Mouse (Mus musculus) induced T-regulatory cell, adult 2 months (primary cell): ENCODE data around the gene Snx17.

Experiments
- DNase-seq: peaks from one replicate; pipeline ENCODE4 v3.0.0-alpha.2; 2012; ENCODE audit warnings: low read depth

Snx17 gene

DNA sequence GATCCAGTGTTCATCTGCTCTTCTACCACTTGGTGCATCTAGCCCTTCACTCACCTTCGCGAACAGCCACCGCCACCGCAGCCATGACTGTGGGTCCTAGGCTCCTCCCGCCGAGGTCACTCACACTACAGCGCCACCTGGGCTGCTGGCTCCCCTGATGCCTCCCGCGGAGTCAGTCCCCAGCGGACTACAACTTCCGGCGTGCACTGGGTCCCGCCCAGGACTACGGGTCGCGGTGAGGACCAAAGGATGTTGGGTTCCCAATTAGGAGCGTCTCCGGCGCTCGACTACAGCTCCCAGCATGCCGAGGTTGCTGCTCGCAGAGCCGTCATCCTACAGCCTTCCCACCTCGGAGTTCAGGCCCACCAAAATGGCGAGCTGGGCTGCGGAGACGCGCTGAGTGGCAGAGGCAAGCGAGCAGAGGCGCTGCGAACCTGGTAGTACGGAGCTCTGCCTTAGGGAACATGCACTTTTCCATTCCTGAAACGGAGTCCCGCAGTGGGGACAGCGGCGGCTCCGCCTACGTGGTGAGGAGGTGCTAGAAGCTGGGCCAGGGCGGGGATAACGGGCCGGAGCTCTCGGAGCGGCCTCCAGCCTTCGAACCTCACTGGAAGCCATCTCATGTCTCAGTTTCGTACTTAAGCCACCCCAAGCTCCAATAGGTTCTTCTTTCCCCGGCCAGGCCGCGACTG lies at the start of gene Snx17, which contains the start of gene Eif2b4:
Gene Snx17 (plus strand): TSS at position 289 of the 692 bp plus-strand sequence.
Gene Eif2b4 (minus strand): TSS at position 492 of the 692 bp plus-strand sequence.
- DNase-seq: peak; percentile 99

DNA sequence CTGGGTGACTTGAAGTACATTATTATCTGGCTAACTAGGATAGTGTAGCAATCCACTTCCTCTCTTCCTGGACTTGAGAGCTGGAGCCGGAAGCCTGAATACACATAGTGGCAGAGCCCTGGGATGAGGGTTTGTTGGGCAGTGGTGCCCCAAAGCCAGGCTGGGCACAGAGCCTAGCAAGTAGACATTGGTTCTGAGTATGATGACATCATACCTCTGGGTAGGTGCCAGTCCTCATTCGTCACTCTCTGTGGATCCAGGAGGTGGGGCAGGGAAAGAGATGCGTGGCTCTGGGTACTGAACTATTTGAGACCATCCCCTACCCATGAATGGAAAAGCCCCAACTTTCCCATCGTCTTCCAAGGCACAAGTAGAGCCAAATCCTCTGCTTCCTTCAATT lies 43.2 kb upstream of the Snx17 start:
- no peak for DNase-seq

DNA sequence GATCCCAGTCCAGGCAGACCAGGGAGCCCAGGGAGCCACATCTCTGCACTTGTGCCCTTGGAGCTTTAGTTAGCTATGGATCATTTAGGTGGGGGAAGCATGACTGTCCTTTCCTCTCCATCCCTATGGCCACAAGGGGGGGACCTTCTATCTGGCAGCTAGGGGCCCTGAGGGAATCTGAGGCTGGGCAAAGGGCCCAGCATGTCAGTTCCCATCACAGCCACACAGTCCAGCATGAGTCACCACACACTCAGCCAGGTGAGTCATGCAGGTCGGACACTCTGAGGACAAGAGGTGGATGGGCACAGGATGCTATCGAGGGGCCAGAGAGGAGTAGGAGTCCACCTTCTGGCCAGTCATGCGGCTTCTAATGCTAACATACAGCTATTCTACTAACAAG lies 41.3 kb upstream of the Snx17 start:
- no peak for DNase-seq

DNA sequence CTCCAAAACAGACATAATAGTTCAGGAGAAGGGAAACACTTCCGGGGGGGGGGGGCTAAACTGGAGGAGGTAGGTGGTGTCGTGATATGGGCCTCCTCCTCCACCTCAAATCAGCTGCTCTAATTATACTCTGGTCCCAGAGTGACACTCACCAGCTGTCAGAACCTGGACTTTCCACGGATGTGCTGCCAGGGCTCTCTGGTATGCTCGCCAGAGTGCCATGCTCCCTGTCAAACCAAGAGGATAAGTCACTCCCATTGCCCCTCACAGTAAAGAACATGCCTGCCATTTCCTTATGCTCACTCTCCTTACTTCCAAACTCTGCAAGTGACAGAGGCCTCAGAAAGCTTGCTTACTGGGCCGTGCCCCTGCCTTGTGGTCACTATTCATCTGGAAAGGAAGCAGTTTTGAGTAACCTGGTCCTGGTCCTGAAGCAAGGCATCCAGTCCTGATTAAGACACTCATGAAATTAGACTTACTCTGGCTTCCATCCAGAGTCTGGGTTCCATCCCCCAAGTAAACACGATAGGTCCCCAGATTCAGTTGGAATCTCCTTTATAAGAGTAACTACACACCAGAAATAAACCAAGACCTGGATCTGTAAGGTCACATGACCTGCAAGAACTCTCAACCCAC lies 39.4 kb upstream of the Snx17 start:
- no peak for DNase-seq

DNA sequence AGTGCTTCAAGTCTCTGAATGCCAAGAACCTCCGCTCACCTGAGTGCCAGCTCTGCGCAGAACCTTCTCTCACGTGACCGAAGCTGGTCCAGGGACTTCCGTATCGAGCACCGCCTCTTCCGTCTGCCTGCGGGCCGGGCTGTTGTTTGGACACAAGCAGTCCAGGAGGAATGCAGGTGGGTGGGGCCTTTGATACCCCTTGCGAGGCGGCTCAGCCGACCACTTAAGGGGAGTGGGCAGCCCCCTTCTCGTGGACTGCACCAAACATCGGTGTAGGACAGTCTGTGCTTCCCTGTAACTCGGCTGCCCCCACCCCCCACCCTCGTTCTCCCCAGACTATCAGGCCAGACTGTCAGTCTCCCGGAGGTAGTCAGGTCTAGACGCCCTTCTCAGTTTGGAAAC lies 38.9 kb upstream of the Snx17 start, which contains the start of gene Mpv17:
Gene Mpv17 (minus strand): TSS at position 100 of the 402 bp plus-strand sequence.
- DNase-seq: peak; percentile 85

DNA sequence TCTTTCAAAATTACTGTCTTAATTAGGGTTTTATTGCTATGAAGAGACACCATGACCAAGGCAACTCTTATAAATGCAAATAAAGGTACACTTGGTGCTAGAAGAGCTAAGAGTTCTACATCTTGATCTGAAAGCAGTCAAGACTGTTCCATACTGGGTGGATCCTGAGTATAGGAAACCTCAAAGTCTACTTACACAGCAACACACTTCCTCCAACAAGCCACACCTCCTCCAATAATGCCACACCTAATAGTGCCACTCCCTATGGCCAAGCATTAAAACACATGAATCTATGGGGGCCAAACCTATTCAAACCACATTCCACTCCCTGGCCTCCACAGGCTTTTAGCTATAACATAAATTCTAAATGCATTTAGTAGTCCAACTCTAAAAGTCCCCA lies 30.6 kb upstream of the Snx17 start:
- no peak for DNase-seq

DNA sequence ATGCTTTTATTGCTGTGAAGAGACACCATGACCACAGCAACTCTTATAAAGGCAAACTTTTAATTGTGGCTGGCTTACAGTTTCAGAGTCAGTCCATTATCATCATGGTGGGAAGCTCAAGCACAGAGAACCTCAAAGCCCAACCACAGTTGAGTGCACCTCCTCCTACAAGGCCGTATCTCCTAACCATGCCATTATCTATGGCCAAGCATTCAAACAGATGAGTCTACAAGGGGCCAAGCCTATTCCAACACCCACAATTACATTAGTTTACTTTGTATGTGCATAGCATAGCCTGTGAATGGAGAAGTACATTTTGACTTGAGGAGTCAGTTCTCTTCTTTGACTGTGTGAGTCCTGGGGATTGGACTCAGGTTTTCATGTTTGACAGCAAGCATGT lies 28.1 kb upstream of the Snx17 start:
- no peak for DNase-seq

DNA sequence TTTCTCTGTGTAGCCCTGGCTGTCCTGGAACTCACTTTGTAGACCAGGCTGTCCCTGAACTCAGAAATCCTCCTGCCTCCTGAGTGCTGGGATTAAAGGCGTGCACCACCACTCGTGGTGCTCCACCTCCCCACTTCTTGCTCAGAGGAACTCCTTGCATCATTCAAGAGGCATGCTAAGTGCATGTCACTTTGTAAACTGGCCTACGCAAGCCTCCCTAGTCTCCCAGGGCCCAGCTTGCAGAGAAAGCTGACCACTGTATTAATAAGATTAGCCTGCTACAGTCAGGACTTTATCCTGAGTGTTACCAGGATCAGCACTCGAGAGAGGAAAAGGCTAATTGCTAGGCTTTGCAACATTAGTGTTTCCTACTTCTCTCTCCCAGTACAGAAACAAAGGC lies 24.4 kb upstream of the Snx17 start:
- no peak for DNase-seq

DNA sequence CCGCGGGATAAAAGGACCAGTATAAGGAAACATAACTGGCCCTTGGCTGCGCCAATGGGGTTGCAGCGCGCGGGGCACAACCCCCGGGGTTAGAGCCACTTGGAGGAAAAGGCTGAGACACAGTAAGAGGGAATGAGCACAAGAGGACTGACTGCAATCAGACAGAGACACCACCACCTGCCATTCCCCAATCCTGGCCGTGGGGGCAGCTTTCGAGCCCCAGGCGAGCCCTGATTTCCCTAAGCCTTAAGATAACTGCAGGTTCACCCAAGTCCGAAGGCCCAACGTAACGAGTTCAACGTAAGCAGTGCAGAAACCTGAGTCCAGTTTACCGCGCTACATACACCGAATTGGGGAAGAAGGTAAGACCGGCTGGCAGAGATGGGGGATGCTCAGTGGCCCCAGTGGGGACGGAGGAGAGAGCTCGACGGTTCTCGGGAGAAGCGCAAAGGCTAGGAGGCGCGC lies 13.7 kb upstream of the Snx17 start:
- no peak for DNase-seq

DNA sequence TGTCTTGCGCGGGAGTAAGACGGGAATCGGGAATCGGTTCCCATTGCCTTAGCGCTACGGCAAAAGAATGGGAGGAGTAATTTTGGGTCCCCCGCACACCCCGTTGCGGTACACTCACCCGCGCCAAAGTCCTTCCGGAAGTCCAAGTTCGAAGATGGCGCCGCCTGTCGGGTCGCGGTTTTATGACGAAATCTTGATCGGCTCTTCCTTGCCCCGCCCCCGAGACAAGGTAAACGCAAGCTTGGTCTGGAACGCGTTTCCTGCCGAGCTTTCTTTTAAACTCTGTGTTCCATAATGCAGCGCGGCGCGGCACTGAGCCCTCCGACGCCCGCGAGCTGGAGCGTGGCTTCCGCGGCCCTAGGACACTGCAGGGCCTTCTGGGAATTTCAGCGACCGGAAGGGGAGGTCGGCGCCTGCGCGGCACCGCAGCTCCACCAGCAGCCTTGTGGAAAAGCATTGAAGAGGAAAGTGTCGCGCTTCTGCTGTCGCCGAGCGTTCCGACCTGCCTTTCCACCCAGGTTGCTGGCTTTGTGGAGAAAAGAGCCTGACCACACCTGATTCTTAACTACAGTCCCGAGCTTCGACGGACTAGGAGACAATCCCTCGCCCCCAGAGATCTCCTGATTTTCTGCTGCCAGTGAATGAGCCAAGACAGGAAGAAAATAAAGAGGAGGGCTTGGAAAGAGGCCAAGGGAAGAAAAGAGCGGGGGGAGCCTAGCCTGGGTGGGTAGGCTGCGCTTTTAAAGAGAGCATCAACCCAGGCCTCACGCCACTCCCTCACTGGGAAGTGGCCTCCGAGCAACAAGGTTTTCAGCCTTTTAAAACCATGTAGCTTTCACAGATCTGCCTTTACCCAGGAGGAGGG lies 13.0 kb upstream of the Snx17 start, which contains the start of the genes Gm29609 and Gtf3c2:
Gene Gm29609 (minus strand): TSS at position 146 of the 865 bp plus-strand sequence.
Gene Gtf3c2 (minus strand): TSS at position 379 of the 865 bp plus-strand sequence.
- DNase-seq: peak; percentile 99

DNA sequence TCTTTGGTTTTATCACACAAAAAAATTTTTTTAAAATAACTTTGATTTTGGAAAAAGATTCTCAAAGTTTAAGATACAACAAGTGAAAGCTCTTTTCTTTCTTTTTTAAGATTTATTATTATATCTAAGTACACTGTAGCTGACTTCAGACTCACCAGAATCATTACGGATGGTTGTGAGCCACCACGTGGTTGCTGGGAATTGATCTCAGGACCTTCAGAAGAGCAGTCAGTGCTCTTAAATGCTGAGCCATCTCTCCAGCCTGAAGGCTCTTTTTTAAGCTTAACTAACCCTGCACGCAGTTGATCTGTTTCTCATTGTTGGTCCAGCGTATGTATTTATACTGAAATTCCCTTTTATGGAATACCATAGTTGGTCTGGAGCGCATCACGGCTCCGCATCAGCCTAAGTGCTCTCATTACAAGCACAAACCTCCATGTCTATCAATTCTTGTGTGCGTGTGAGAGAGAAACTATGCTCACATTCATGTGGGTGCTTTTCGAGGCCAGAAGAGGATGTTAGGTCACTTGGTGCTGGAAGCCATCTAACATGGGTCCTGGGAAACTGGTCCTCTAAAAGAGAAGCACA lies 11.8 kb upstream of the Snx17 start:
- DNase-seq: no peak

DNA sequence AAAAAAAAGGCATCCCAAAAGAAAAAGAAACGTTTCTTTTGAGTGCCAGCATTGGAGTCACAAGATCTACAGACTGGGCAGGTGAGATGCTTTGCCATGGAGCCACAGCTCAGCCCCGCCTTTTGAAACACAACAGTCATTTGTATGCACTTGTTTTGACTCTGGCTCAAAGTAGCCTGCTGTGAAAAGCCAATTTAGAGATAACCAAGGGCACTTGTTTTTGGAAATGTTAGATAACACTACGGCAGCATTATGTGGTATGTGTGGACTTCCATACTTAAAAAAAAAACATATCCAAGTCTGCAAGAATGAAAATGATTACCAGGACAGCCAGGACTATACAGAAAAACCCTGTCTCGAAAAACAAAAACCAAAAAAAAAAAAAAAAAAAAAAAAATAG lies 9.3 kb upstream of the Snx17 start:
- DNase-seq: no peak

DNA sequence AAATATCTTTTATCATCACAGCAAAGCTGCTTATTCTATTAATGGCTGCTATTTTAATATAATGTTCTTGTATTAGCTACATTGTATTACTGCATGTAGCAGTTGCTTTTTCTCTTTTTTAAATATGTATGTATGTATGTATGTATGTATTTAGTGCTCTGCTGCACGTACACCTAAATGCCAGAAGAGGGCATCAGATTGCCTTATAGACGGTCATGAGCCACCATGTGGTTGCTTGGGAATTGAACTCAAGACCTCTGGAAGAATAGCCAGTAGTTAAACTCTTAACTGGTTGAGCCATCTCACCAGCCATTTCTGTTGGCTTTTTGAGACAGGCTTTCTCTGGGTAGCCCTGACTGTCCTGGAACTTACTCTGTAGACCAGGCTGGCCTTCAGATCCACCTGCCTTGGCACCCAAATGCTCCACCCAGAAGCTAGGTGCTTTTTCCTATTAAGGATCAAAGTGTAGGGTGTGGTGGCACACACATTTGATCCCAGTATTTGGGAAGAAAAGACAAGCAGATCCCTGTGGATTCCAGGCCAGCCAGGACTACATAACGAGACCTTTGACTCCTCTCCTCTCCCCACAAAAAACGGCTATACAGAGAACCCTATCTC lies 4.7 kb upstream of the Snx17 start:
- peak; percentile 65 for DNase-seq

DNA sequence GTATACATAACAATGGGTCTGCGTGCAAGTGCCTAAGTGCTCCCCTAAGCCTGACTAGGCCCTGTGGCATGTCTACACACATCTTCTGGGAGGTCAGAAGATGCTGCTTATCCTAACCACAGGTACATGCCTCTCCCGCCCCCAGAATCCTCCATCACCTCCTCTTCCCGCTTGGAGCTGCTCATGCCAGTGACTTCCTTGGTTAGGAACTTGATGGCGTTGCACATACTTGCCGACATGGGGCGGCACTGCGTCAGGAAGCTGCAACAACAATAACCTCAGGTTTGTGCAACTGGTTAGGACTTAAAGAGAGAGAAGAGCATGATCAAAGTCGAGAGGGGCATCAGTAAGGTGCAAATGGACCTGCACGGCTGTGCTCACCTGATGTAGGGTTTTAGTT lies 2.8 kb upstream of the Snx17 start:
- DNase-seq: no peak

DNA sequence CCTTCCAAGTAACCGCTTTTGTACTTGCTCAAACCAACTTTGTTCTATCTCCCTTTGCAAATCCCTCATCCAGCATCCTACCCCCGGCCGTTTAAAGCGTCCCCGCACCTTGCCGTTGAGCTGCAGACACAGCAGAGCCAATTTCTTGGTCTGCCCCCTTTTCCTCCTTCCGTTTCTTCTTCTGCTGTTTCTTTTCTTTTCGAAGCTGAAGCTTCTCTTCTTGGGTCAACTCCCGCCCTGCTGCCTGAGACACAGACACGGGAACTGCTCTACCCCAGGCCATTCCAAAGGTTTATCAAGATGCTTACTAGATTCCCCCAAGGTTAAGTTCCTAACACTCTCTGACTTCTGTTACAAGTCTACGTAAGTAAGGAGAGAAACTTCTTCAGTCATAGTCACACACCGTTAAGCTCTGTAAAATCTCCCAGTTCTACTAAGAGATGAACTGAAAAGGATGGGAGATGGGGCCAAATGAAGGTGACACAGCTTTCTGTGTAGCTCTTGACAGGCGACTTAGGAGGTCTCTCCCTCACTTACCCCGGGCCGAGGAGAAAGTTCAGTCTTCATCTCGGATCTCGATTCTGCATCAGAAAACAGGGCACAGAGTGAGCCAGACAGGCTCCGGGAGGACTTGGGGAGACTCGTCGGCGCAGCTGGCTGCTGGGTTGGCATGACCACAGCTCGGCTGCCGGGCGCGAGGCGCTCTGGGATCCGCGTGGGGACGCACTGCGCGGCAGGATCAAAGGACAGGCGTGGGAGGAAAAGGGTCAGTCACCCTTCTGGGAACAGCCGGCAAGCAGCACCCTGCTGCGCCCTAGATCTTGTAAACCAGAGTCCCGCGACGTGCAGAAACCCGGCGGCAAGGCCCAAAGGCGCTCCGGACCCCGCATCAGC lies 735 bp upstream of the Snx17 start:
- DNase-seq: no peak

DNA sequence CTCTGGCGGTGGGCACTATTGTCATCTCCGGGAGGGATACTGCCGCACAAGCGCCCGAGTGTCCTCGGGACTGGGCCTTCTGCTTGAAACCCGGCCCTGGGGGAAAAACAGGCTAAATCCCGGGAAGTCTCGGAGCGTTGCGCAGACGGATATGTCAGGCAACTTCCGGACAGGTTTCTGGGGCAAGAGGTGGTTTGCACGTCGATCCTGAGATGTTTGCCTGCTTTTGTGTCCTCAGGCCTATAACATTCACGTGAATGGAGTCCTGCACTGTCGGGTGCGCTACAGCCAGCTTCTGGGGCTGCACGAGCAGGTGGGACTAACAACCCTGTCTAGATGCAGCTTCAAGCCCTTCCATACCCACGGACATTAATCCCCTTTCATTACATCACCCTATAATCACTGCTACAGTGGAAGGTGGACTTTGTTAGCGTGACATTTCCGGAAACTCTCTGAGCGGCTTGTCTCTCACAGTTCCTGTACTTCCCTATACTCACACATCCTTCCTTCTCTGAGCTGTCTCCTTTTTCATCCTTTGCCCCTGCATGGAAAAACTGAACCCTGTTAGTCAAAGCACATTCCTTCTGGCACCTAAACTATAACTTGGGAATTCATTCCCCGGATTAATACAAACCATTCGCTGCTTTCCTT lies 729 bp downstream of the Snx17 start:
- DNase-seq: peak; percentile 60

DNA sequence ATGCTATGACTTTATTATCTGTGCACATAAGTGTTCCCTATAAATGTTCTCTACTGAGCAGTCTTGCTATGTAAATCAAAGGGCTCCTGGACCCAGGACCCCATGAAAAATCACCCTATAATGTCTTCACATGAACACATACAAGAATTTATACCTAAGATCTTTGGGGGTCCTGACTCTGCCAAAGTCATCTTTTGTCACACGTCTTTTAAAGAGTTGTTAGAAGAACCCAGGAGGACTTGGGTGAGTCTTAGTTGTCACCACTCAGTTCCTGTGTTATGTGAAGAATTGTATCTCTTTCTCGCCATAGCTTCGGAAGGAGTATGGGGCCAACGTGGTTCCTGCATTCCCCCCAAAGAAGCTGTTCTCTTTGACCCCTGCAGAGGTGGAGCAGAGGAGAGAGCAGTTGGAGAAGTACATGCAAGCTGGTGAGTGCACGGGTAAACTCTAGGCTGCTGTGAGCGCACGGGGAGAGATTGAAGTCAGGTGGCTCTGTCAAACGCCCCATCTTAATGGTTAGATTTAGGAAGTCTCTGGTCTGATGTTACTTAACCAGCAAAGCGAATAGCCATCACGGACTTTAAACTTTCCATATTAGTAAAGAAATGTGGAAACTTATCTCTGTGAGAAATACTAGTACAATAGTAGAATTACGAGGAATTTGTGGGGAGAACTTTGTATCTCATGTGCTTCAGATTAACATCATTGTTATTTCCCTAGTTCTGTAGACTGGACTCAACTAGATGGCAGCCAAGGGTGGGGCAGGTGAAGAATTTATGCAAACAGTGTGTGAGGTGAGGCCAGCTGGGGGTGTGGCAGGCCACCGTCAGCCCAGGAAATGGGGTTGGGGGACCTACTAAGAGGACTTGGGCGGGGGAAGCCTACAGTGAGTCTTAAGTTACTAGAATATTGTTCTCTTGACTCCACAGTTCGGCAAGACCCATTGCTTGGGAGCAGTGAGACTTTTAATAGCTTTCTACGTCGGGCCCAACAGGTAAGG lies 1.8 kb downstream of the Snx17 start:
- DNase-seq: no peak

DNA sequence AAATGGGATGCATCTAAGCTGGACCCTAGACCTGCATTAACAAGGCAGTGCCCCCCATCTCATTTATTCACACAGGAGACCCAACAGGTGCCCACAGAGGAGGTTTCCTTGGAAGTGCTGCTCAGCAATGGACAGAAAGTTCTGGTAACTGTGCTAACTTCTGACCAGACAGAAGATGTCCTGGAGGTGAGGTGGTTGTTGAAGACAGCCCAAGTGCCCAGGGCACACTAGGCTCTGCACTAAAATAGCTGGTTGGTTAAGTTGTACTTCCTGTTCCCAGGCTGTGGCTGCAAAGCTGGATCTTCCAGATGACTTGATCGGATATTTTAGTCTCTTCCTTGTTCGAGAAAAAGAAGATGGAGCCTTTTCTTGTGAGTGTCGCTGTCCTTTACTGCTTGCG lies 2.6 kb downstream of the Snx17 start:
- no peak for DNase-seq

DNA sequence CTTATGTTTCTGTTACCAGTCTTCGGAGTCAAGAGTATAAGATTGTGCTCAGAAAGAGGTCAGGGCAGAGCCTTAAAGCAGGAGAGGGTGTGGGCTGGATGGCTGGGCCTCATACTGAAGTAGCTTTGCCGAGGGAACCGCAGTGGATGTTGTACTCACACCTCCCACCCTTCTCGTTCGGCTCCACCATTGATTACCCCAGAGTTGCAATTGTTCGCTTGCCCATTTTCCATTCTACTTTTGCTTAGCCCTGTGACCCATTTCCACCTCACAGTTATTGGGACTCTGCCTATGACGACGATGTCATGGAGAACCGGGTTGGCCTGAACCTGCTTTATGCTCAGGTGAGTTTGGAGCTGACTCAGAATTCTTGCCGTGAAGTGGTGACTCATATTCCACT lies 3.2 kb downstream of the Snx17 start:
- DNase-seq: no peak
